Mouse (Mus musculus): ENCODE data around the gene Trpv2.

Gene Trpv2

GRCm38 (mm10) chr11:62602619-62603311 is 28.5 kb downstream of the Trpv2 start:
- in situ Hi-C loops (cut with MboI, MseI): no loop called here

- in situ Hi-C loops (cut with MboI, MseI): no loop called here
Measured at GRCm38 (mm10) chr11:62603312-62604056, 29.2 kb downstream of the Trpv2 start.

DNA sequence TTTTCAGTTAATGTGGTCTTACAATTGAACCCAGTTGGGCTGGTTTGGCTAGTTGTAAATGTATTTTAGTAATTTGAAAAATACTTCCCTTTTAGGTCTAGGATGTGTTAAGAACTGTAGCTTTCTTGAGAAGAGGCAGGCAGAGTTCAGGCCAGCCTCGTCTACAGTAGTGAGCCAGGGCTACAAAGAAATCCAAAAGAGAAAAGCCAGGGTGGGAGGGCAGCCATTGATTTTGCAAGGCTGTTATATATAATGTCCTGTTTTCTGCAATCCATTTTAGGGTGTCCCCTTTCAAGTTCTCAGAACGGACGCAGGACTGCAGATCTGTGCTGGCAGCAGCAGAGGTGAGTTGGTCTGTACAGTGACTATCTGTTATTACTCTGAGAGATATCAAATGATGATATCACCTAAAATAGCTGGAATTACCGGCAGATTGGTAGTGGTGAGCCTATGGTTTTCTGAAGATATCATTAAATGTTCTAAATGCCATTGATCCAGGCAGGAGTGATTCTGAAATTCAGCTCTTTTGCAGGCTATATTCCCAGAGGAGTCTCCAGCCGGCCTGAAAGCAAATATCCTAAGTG is 29.9 kb downstream of the Trpv2 start:
- in situ Hi-C loops (cut with MboI, MseI): no loop called here

DNA sequence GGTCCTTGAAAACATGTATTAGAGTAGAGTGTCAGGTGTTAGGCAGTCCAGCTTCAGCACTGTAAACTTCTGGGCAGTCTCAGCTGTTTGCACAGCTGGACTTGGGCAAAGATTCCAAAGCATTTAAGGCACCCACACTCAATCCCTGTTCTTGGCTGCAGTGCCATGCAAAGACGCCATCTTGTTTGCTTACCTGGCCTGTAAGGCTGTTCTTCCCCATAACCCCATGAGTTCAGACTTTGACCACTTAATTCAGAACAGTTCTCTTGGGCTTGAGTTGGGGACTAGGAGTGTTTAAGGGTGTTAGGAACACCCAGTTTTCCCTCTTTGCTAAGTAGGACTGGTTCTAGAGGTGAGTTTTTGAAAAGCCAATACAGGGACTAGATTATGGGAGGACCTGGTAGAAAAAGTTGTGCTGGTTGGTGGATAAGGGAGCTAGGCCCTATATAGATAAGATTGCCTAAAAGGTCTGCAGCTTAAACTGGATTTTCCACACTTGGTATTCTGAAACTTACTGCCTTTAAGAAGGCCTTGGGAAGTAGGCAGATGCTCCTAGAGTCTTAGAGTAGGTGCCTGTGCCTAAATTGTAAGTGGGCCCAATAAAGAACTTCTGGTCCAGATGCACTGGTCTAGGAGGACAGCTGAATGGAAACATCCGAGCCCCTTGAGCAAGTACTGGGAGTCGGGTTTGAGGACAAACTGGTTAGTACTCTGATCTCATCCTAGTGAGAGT is 30.8 kb downstream of the Trpv2 start:
- in situ Hi-C loops (cut with MboI, MseI): no loop called here

GRCm38 (mm10) chr11:62605619-62606298 is 31.5 kb downstream of the Trpv2 start:
- in situ Hi-C loops (cut with MboI, MseI): no loop called here

GRCm38 (mm10) chr11:62606299-62607169 is 32.2 kb downstream of the Trpv2 start:
- in situ Hi-C loops (cut with MboI, MseI): no loop called here

DNA sequence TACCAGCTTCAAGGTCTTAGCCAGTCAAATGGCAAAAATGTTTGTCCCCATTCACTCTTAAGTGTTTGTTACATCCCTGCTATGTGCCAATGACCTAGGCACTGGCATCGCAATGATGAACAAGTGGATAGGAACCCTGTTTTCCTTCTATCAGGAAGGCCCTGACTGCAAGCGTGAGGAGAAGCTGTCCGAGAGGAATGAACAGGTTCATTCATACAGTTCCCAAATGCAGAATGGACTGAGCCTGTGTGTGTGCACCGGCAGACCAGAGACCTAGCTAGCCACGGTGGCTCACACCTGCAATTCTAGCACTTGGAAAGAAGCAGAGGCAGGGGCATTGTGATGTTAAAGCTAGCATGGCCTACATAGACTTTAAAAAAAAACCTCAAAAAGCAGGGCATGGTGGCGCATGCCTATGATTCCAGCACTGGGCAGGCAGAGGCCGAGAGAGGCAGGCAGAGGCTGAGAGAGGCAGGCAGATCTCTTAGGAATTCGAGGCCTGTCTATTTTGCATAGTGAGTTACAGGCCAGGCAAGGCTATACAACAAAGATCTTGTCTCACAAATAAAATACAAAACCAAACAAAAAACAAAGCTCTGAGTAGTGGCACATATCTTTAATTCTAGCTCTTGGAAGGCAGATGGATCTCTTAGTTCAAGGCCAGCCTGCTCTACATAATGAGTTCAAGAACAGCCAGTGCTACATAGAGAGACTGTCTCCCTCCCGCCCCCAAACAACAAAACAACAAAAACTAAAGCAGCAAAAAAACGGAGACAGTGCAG is 33.1 kb downstream of the Trpv2 start:
- in situ Hi-C loops (cut with MboI, MseI): no loop called here

- in situ Hi-C loops (cut with MboI, MseI): no loop called here
Measured at GRCm38 (mm10) chr11:62607952-62608201, 33.6 kb downstream of the Trpv2 start.

DNA sequence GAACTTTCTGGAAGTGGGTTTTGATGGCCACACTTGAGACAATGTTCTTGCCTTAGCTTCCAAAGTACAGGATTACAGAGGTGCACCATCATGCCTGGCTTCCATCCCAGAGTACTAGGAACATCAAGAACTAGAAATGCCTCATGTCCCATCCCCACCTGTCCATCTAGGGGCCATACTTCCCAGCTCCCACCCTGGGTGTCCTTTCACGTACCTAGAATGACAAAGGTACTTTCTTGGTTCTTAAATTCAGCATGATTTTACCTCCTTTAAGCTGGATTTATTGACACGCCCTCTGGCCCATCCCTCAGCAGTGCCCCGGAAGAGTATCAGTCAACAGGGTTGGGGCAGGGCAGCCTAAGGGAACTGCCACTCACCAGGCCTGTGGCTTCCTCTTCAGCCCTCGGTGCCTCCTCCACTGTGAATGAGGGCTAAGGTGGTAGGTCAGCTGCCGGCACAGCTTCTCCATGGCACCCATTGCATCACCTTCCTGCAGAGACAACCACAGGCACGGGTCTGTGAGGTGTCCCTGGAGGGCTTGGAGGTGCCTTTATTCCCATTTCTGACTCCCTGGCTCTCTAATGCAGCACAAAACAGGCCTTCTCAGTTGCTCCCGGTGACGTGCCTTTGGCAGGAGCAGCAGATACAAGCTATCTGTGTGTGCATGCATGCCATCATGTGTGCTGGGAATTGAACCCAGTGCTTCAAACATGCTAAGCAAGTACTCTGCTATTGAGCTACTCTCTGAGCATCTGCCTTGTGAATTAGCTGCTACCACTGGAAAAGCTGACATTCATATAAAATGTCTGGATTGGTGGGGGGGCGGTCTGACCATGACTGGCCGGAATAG is 34.8 kb downstream of the Trpv2 start:
- in situ Hi-C loops (cut with MboI, MseI): no loop called here

DNA sequence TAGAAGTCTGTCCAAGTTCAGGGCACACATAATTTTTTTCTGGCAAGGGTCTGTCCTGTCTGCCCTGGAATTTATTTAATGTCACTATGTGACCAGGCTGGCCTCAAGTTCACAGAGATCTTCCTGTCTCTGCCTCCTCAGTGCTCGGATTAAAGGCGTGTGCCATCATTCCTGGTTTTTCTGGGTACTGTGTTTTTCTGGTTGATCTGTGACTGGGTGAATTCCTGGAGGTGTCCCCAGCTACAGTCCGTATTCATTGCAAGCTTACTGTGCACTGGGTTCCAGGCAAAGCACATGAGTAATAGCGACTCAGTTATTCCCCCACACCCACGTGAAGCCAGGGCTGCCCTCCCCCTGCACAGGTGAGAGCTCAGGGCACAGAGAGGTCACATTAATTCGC is 36.0 kb downstream of the Trpv2 start:
- in situ Hi-C loops (cut with MboI, MseI): loop anchor here (5.0 kb wide), 2 partner anchors 37 to 67 kb away; partner anchors contain the start of genes Lrrc75a and Mmgt2

DNA sequence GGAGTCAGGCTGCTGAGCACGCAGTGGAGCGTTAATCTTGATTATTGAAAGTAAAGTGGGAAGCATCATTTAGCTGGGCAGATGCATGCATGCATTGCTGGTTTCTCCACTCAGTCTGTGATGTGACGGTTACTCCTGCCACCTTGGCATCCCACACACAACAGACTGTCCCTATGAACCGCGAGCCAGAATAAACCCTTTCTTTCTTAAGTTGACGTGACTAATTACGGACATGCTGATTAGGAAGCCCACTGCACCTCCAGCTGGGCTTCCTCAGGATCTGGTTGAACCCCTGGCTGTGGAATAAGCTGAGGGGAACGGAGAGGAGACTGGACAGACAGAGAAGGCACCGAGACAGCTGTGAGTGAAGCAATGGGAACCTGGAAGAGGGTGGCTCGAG is 38.3 kb downstream of the Trpv2 start:
- in situ Hi-C loops (cut with MboI, MseI): loop anchor here (5.0 kb wide), 2 partner anchors 35 to 65 kb away; partner anchors contain the start of genes Lrrc75a and Mmgt2

DNA sequence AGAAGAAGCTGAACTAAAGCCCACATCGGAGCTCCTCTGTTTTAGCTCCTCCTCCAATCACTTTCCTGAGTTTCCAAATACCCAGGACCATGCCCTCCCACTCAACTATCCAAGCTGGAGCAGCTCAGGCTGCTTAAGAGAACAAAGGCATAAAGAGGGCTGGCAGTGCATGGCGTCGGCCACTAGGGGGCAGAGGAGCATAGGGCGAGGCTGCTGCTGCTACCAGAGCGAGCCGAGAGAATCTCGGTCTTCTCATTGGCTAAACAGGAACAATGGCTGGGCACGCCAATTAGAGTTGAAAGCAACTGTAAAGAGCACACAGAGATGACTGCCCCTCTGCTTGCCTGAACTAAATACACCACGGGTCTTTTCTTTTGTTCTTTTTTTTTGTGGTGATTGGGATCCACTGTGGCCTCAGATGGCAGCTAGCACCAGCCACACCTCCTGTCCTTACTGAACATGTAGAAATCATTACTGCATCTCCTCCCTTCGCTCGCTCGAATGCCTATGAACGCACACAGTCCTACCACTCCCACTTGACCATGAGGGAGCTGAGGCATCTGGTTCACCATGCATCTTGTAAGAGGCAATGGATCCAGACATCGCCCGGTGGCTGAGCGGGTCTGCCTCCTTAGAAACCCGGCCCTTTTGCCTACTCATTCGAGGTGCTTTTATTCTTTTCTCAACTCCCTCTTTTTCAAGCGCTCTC is 39.5 kb downstream of the Trpv2 start:
- in situ Hi-C loops (cut with MboI, MseI): loop anchor here (5.0 kb wide), 2 partner anchors 33 to 63 kb away; partner anchors contain the start of genes Lrrc75a and Mmgt2

DNA sequence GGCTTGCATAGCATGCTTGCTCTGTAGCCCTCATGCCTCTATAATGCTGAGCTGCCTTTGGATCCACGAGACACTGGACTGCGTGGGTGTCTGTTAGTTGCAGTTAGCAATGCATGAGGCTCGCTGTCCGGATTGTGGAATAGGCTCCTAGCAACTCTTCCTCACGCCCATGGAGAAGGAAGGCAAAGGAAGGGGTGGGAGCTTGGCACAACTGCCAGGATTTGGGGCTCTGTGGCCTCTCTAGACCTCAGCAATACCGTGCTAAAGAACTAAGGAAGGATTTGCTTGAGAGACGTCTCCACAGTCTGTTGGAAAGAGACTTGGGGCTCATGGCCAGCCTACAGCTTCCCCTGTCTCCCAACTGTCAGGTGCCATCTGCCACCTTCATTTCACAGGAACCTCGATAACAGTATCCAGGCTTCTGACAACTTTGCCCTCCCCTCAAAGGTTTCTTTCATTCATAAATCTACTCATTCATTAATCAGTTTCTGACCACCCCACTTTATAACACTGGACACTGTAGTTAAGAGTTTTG is 40.7 kb downstream of the Trpv2 start:
- in situ Hi-C loops (cut with MboI, MseI): loop anchor here (5.0 kb wide), 2 partner anchors 32 to 62 kb away; partner anchors contain the start of genes Lrrc75a and Mmgt2

- in situ Hi-C loops (cut with MboI, MseI): no loop called here
Measured at GRCm38 (mm10) chr11:62615456-62615855, 41.2 kb downstream of the Trpv2 start.

- in situ Hi-C loops (cut with MboI, MseI): loop anchor here (10.0 kb wide), 1 partner anchor 786 kb away; no protein-coding TSS in a partner anchor
Measured at GRCm38 (mm10) chr11:62621079-62621478, 46.8 kb downstream of the Trpv2 start.

DNA sequence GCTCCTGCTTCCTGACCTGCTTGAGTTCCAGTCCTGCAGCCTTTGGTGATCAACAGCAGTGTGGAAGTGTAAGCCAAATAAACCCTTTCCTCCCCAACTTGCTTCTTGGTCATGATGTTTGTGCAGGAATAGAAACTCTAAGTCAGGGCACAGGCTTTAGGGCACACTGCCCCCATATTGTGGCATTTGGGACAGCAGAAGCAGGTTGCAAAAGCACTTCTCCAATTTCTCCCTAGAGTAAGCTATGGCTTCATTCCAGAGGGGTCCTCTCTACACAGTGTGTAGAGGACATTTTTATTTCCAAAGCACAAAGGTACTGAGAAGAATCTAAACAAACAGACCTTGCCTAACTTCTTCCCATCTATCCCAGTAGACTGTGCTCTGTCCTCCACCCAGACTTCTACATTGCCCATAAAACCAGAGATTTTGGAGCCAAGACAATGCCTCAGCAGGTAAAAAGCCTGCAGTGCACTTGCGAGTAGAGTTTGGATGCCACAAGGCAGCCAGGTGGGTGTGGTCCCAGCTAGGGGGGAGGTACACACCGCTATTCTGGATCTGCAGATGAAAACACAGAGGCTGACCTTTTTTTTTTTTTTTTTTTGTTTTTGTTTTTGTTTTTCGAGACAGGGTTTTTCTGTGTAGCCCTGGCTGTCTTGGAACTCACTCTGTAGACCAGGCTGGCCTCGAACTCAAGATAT is 47.4 kb downstream of the Trpv2 start:
- in situ Hi-C loops (cut with MboI, MseI): loop anchor here (10.0 kb wide), 1 partner anchor 787 kb away; no protein-coding TSS in a partner anchor

- in situ Hi-C loops (cut with MboI, MseI): loop anchor here (10.0 kb wide), 1 partner anchor 788 kb away; no protein-coding TSS in a partner anchor
Measured at GRCm38 (mm10) chr11:62622850-62623249, 48.6 kb downstream of the Trpv2 start.

Data from T-helper 1 cell (primary cell).